Mouse (Mus musculus) limb, embryonic 12.5 days (tissue): ENCODE measurements around the gene Rbm38. TPM values are rescaled to one million over a fixed set of nuclear protein-coding genes. Genes with fewer than 3 reads are reported as not detected.

Experiments
- ATAC-seq: fragments of 200-750 bp; cut with Nextera tagmentation; 2 replicates; pipeline ENCODE4 v1.8.0; 2017; ENCODE audit warnings: low read depth, moderate TSS enrichment; ENCODE audit not compliant: insufficient number of reproducible peaks, insufficient read depth, low FRiP score, low TSS enrichment
- H3K27ac ChIP-seq: fragments of 300-500 bp; sonication (generic); 2 replicates; pipeline ENCODE4 v1.5.1; 2016; ENCODE audit warnings: mild to moderate bottlenecking, moderate library complexity
- H3K27me3 ChIP-seq: fragments of 300-500 bp; sonication (generic); 2 replicates; pipeline ENCODE4 v1.6.1; 2016; ENCODE audit warnings: mild to moderate bottlenecking, moderate library complexity
- H3K36me3 ChIP-seq: fragments of 300-500 bp; sonication (generic); 2 replicates; pipeline ENCODE4 v1.6.1; 2016; ENCODE audit warnings: mild to moderate bottlenecking, moderate library complexity
- H3K4me1 ChIP-seq: fragments of 300-500 bp; sonication (generic); replicated peaks from 2 replicates; pipeline ENCODE4 v1.6.1; 2016
- H3K4me2 ChIP-seq: fragments of 300-500 bp; sonication (generic); 2 replicates; pipeline ENCODE4 v1.6.1; 2016; ENCODE audit warnings: mild to moderate bottlenecking, moderate library complexity
- H3K4me3 ChIP-seq: fragments of 300-500 bp; sonication (generic); replicated peaks from 2 replicates; pipeline ENCODE4 v1.5.1; 2016; ENCODE audit warnings: mild to moderate bottlenecking
- H3K9ac ChIP-seq: fragments of 300-500 bp; sonication (generic); replicated peaks from 2 replicates; pipeline ENCODE4 v1.6.1; 2016; ENCODE audit warnings: mild to moderate bottlenecking, moderate library complexity
- H3K9me3 ChIP-seq: fragments of 300-500 bp; sonication (generic); 2 replicates; pipeline ENCODE4 v1.6.1; 2016; ENCODE audit warnings: mild to moderate bottlenecking, moderate library complexity
- WGBS: fragments of 180-500 bp; shearing (Covaris S2); methylation state at CpG from one replicate; pipeline ENCODE4 v1.1.7; 2016; 5-methylcytosine and 5-hydroxymethylcytosine counted together
- polyA plus RNA-seq: library from polyadenylated mRNA; unstranded; fragments of >200 nt; fragmentation: Nextera tagmentation; extraction: Ambion mirVana; gene quantifications from 2 replicates; pipeline ENCODE4 v1.2.1, GENCODE M21; 2016

Rbm38 gene
- polyA plus RNA-seq, 1 experiment from 2014 or later, result 40.1 TPM

GRCm38 (mm10) chr2:173083712-173084475 is 63.6 kb downstream of the Rbm38 start:
- Histone ChIP-seq H3K27ac (no peak overlapping the region), H3K36me3 (no peaks in the 10 kb centered on the region), H3K4me1 (peaks cover 14% of the 10 kb centered on the region), H3K4me3 (no peak overlapping the region), H3K27me3 (no peaks in the 10 kb centered on the region; the same call in 1 of the 2 replicates), H3K9me3 (no peaks in the 10 kb centered on the region), H3K9ac (peak overlapping the region; percentile 23; the same call in 1 of the 2 replicates), H3K4me2 (peak overlapping the region; percentile 28)
- no peak for ATAC-seq
- 12% methylated on average over 13 of the region's 13 CpGs for WGBS

Other genes with a start within 250 kb of the Rbm38 start
- 31.4 and 31.9 TPM in 2 replicates for gene Bmp7, start 80.2 kb upstream of the Rbm38 start, polyA plus RNA-seq
- gene Spo11, start 42.8 kb upstream of the Rbm38 start, polyA plus RNA-seq, result 1.6 TPM in 2 replicates
- 157 TPM in 2 replicates for gene Rae1, start 20.4 kb upstream of the Rbm38 start, polyA plus RNA-seq
- 0.13 TPM in 2 replicates for gene Ctcfl, start 99.0 kb downstream of the Rbm38 start, polyA plus RNA-seq
- gene Pck1, start 132.6 kb downstream of the Rbm38 start, polyA plus RNA-seq, result 0.08 TPM in 1 of 2 replicates, not detected in the other
- not detected in 2 replicates for gene Zbp1, start 198.4 kb downstream of the Rbm38 start, polyA plus RNA-seq